ENCODE assay signal across 18 mouse cellular contexts in the genomic region with DNA sequence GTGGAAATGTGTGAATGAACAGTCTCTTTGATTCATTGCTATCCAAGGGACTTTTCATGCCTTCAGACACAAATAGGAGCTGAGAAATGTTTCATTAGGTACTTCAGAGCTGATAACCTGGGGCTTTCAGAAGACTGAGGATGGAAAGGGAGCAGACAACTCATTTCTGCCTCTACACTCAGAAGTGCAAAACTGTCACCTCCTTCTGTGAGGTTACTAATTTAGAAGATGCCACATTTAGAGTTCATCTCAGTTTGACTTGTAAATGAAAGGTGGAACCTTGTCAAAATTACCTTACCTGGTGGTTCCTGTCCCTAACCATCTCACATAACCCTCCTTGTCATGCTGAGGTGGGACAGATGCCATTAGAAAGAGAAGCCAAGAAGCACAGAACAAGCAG.
A peak's percentile ranks its signal among the peaks of the same experiment; 100 is the strongest.
DNase-seq lines count a peak whose midpoint lies in the region; ATAC-seq and TF ChIP-seq lines count a peak whose summit lies in the region.
"Had no signal": no experiment of that assay in that cellular context is flagged by ENCODE, and none has a peak within 500 bp of the region (broad histone marks: within the 10 kb centered on the region; RNA-seq: fewer than 3 reads in every experiment).

No protein-coding gene starts in this region.

- no peak for ATAC-seq in hindbrain, embryonic 15.5 days (ENCODE audit: low FRiP score, low read depth)
- ATAC-seq in neural tube, embryonic 15.5 days (ENCODE audit: low FRiP score) = no peak

- H3K9ac ChIP-seq in hindbrain, embryonic 15.5 days = no peak overlapping the region
- H3K9ac ChIP-seq in neural tube, embryonic 15.5 days (replicated peaks) = no peak overlapping the region
- H3K9ac ChIP-seq: forebrain, embryonic 13.5 days; limb, embryonic 15.5 days; liver, embryonic 15.5 days; stomach, embryonic 15.5 days had no signal

- H3K36me3 ChIP-seq in hindbrain, embryonic 15.5 days = no peaks in the 10 kb centered on the region
- no peaks in the 10 kb centered on the region for H3K36me3 ChIP-seq in neural tube, embryonic 15.5 days
- H3K36me3 ChIP-seq: limb, embryonic 15.5 days; liver, embryonic 15.5 days; stomach, embryonic 15.5 days had no signal

- peak overlapping the region; percentile 75 for H3K27ac ChIP-seq in layer of hippocampus, adult 2 months
- H3K27ac ChIP-seq in hindbrain, embryonic 15.5 days (replicated peaks) = peak overlapping the region; percentile 73
- peak overlapping the region; percentile 63 for H3K27ac ChIP-seq in neural tube, embryonic 15.5 days (replicated peaks)
- H3K27ac ChIP-seq: forebrain, embryonic 13.5 days; limb, embryonic 15.5 days; liver, embryonic 15.5 days; macrophage; stomach, embryonic 15.5 days had no signal

- no peak overlapping the region for H3K4me2 ChIP-seq in hindbrain, embryonic 15.5 days
- H3K4me2 ChIP-seq in neural tube, embryonic 15.5 days = no peak overlapping the region
- H3K4me2 ChIP-seq: forebrain, embryonic 13.5 days; limb, embryonic 15.5 days; liver, embryonic 15.5 days; stomach, embryonic 15.5 days had no signal

- H3K9me3 ChIP-seq in hindbrain, embryonic 15.5 days = no peaks in the 10 kb centered on the region
- H3K9me3 ChIP-seq in neural tube, embryonic 15.5 days (replicated peaks) = no peaks in the 10 kb centered on the region
- H3K9me3 ChIP-seq: forebrain, embryonic 13.5 days; limb, embryonic 15.5 days; liver, embryonic 15.5 days; stomach, embryonic 15.5 days had no signal

- no peaks in the 10 kb centered on the region for H3K27me3 ChIP-seq in hindbrain, embryonic 15.5 days
- no peaks in the 10 kb centered on the region for H3K27me3 ChIP-seq in neural tube, embryonic 15.5 days (replicated peaks)
- H3K27me3 ChIP-seq: forebrain, embryonic 13.5 days; limb, embryonic 15.5 days; liver, embryonic 15.5 days; stomach, embryonic 15.5 days had no signal

- H3K4me1 ChIP-seq in hindbrain, embryonic 15.5 days (replicated peaks) = 0 out of 2 replicates have a peak, but pooled peaks cover 15% of the 10 kb centered on the region
- peaks cover 37% of the 10 kb centered on the region for H3K4me1 ChIP-seq in neural tube, embryonic 15.5 days
- H3K4me1 ChIP-seq: liver, embryonic 15.5 days had no signal

- no peak overlapping the region for H3K4me3 ChIP-seq in layer of hippocampus, adult 2 months
- no peak overlapping the region for H3K4me3 ChIP-seq in hindbrain, embryonic 15.5 days
- no peak overlapping the region for H3K4me3 ChIP-seq in neural tube, embryonic 15.5 days (replicated peaks)
- H3K4me3 ChIP-seq: forebrain, embryonic 13.5 days; limb, embryonic 15.5 days; liver, embryonic 15.5 days; stomach, embryonic 15.5 days had no signal

- DNase-seq in heart, adult 11 months = peak; percentile 17
- DNase-seq in heart, adult 18-20 months = no peak
- no peak for DNase-seq in layer of hippocampus, adult 2 months (ENCODE audit: low spot score in 2 of 2)
- no peak for DNase-seq in layer of hippocampus, adult 8-10 months (ENCODE audit: low spot score in 2 of 2)
- no peak for DNase-seq in adipocyte (ENCODE audit: low spot score)
- DNase-seq: adrenal gland, postnatal 36 days; cerebellum, adult 18-20 months; gastrocnemius, postnatal 25 days; kidney, adult 9 months; thymus, adult 18-20 months; thymus, postnatal 4 days had no signal

- no peak for TF ChIP-seq CTCF in layer of hippocampus, adult 2 months (conservative IDR thresholded peaks at IDR 0.05)
